Mouse (Mus musculus): ENCODE measurements around the gene Fgf15.

GRCm38 (mm10) chr7:144918823-144919222 lies 22.5 kb downstream of the Fgf15 start:
- TF ChIP-seq ZNF384 (IDR thresholded peaks at IDR 0.05; ENCODE audit: low read depth, low read length) (no peak), HCFC1 (IDR thresholded peaks at IDR 0.05; ENCODE audit: borderline replicate concordance, insufficient read depth, low read length) (no peak), CHD2 (IDR thresholded peaks at IDR 0.05; ENCODE audit: low read depth, low read length) (no peak), ZC3H11A (IDR thresholded peaks at IDR 0.05; ENCODE audit: borderline replicate concordance, low read depth, low read length) (0 out of 2 replicates have a peak, but pooled peaks have one; percentile 17)

All from ES-E14 (cell line).